In genomic region chr16:13640064-13640463, GRCm38 (mm10) we compare ENCODE assay signal across 9 mouse cellular contexts. TPM values are rescaled to one million over a fixed set of nuclear protein-coding genes. Genes with fewer than 3 reads are reported as not detected.
DNase-seq lines count a peak whose midpoint lies in the region.
"Had no signal": no experiment of that assay in that cellular context is flagged by ENCODE, and none has a peak within 500 bp of the region (broad histone marks: within the 10 kb centered on the region; RNA-seq: fewer than 3 reads in every experiment).

No protein-coding gene starts in this region.

- no peaks in the 10 kb centered on the region for H3K9me3 ChIP-seq in midbrain, embryonic 10.5 days (replicated peaks)

- peak; percentile 5 to 21 for DNase-seq in heart, postnatal 10 days
- DNase-seq in heart, adult 9 months (ENCODE audit: low spot score in 2 of 2): no peak
- DNase-seq in right cerebral cortex, postnatal 4 days: peak; percentile 15
- DNase-seq in right cerebral cortex, postnatal 14 days: no peak
- DNase-seq in embryo, embryonic 10.5 days (ENCODE audit: low spot score): peak; percentile 14
- DNase-seq in thymus, postnatal 36 days: peak; percentile 24 to 34
- DNase-seq in layer of hippocampus, adult 8-10 months (ENCODE audit: low spot score in 2 of 2): no peak
- no peak for DNase-seq in midbrain, embryonic 10.5 days (ENCODE audit: low spot score)

- peaks cover 42% of the 10 kb centered on the region for H3K36me3 ChIP-seq in midbrain, embryonic 10.5 days

- 79% methylated on average over 7 of the region's 7 CpGs for WGBS in midbrain, embryonic 10.5 days

- no peak overlapping the region for H3K27ac ChIP-seq in midbrain, embryonic 10.5 days (replicated peaks)
- H3K27ac ChIP-seq: macrophage had no signal

- H3K4me3 ChIP-seq in midbrain, embryonic 10.5 days: no peak overlapping the region

- H3K27me3 ChIP-seq in midbrain, embryonic 10.5 days (ENCODE audit: low read depth, poor library complexity, severe bottlenecking): no peaks in the 10 kb centered on the region

- H3K4me1 ChIP-seq in midbrain, embryonic 10.5 days: peaks cover 6% of the 10 kb centered on the region

- intact Hi-C loops in heart, postnatal 10 days (cut with DNase I): no loop called here

RNA-seq across cellular contexts. Expression of gene Parn, which starts 27.9 kb away (rescaled TPM):
- total RNA-seq in heart, postnatal 10 days (2021): 10 to 100 TPM; 18.1 to 18.4 TPM
- total RNA-seq in layer of hippocampus, adult 8-10 months (2022): 10 to 100 TPM; 24.0 to 30.4 (median 30.0) TPM
- polyA plus RNA-seq in midbrain, embryonic 10.5 days (2016; fragmentation: Nextera tagmentation; extraction: Ambion mirVana): 45.7 and 47.2 TPM in 2 replicates

RNA-seq across cellular contexts. Expression of gene Bfar, which starts 31.6 kb away (rescaled TPM):
- total RNA-seq in heart, postnatal 10 days (2021): 10 to 100 TPM; 41.2 to 44.2 TPM
- total RNA-seq in layer of hippocampus, adult 8-10 months (2022): 10 to 100 TPM; 36.8 to 44.7 (median 42.0) TPM
- polyA plus RNA-seq in midbrain, embryonic 10.5 days (2016; fragmentation: Nextera tagmentation; extraction: Ambion mirVana): 38.8 and 41.7 TPM in 2 replicates

RNA-seq across cellular contexts. Expression of gene 3110001I22Rik, which starts 31.7 kb away (rescaled TPM):
- 1 to 10 TPM; 2.7 to 2.8 TPM for total RNA-seq in heart, postnatal 10 days (2021)
- total RNA-seq in layer of hippocampus, adult 8-10 months (2022): 1 to 10 TPM; 3.8 to 6.5 (median 5.9) TPM
- 8.5 and 9.6 TPM in 2 replicates for polyA plus RNA-seq in midbrain, embryonic 10.5 days (2016; fragmentation: Nextera tagmentation; extraction: Ambion mirVana)

Comparison
In these comparisons a context has a peak if more than half of its experiments do, and no peak if none do; other contexts are left out.
1. DNase-seq: peak in heart, postnatal 10 days (2 of 2), right cerebral cortex, postnatal 4 days (single experiment), embryo, embryonic 10.5 days (single experiment) and thymus, postnatal 36 days (2 of 2); none in heart, adult 9 months (0 of 2), right cerebral cortex, postnatal 14 days (single experiment), layer of hippocampus, adult 8-10 months (0 of 2) and midbrain, embryonic 10.5 days (single experiment).